Mouse (Mus musculus) olfactory bulb, adult 2 months (tissue): ENCODE measurements around the gene Gramd1a.

Experiments used
- CTCF ChIP-seq: fragments of 200-500 bp; IDR thresholded peaks from 2 replicates; pipeline ENCODE4 v1.5.1; 2012; ENCODE audit warnings: low read depth, mild to moderate bottlenecking, low read length, moderate library complexity; ENCODE audit not compliant: insufficient read depth
- POLR2A ChIP-seq: fragments of 200-500 bp; IDR thresholded peaks from 2 replicates; pipeline ENCODE4 v1.6.1; 2012; ENCODE audit warnings: mild to moderate bottlenecking, low read depth, low read length, moderate library complexity; ENCODE audit not compliant: insufficient read depth

GRCm38 (mm10) chr7:31089721-31090120 is 66.0 kb downstream of the Gramd1a start:
- no peak for TF ChIP-seq CTCF
- TF ChIP-seq POLR2A, result no peak
